35 mouse cellular contexts compared by ENCODE assay signal in genomic region chr9:22761487-22761886, GRCm38 (mm10).
"Had no signal": no experiment of that assay in that cellular context is flagged by ENCODE, and none has a peak within 500 bp of the region (broad histone marks: within the 10 kb centered on the region; RNA-seq: fewer than 3 reads in every experiment).

No protein-coding gene starts in this region.

- ATAC-seq: hindbrain, embryonic 16.5 days; hindbrain, postnatal 0 days; inflammation-experienced regulatory T-cells, adult 6 months; intestine, embryonic 15.5 days; intestine, embryonic 16.5 days; intestine, postnatal 0 days had no signal

- H3K4me1 ChIP-seq: heart, embryonic 10.5 days; heart, embryonic 12.5 days; heart, embryonic 13.5 days; heart, embryonic 15.5 days; hindbrain, embryonic 12.5 days; hindbrain, embryonic 13.5 days; hindbrain, embryonic 15.5 days; kidney, embryonic 15.5 days had no signal

- DNase-seq: heart, postnatal 10 days; heart, postnatal 14 days; heart, postnatal 36 days; heart, postnatal 4 days; kidney, adult 11 months; kidney, adult 18-20 months; kidney, adult 2 months; kidney, adult 8-10 months; kidney, adult 9 months; kidney, postnatal 10 days; kidney, postnatal 14 days; kidney, postnatal 25 days; kidney, postnatal 36 days; kidney, postnatal 4 days; layer of hippocampus, adult 9-11 months; layer of hippocampus, postnatal 36 days had no signal

- H3K36me3 ChIP-seq: heart, embryonic 10.5 days; heart, embryonic 12.5 days; heart, embryonic 13.5 days; heart, embryonic 15.5 days; hindbrain, embryonic 10.5 days; hindbrain, embryonic 12.5 days; hindbrain, embryonic 13.5 days; hindbrain, embryonic 15.5 days; intestine, embryonic 15.5 days; kidney, embryonic 15.5 days had no signal

- H3K27me3 ChIP-seq: heart, embryonic 12.5 days; heart, embryonic 13.5 days; heart, embryonic 15.5 days; hindbrain, embryonic 12.5 days; hindbrain, embryonic 13.5 days; hindbrain, embryonic 15.5 days; intestine, embryonic 15.5 days; kidney, embryonic 15.5 days had no signal

- H3K27ac ChIP-seq: heart, embryonic 10.5 days; heart, embryonic 13.5 days; heart, embryonic 15.5 days; hindbrain, embryonic 10.5 days; hindbrain, embryonic 12.5 days; hindbrain, embryonic 13.5 days; hindbrain, embryonic 14.5 days; hindbrain, embryonic 15.5 days; hindbrain, postnatal 0 days; intestine, embryonic 15.5 days; kidney, embryonic 15.5 days; kidney, postnatal 0 days; layer of hippocampus, adult 2 months had no signal

- H3K9me3 ChIP-seq: heart, embryonic 10.5 days; heart, embryonic 12.5 days; heart, embryonic 13.5 days; heart, embryonic 15.5 days; hindbrain, embryonic 10.5 days; hindbrain, embryonic 12.5 days; hindbrain, embryonic 13.5 days; hindbrain, embryonic 15.5 days; intestine, embryonic 15.5 days; kidney, embryonic 15.5 days had no signal

- H3K9ac ChIP-seq: heart, embryonic 12.5 days; heart, embryonic 13.5 days; heart, embryonic 15.5 days; hindbrain, embryonic 12.5 days; hindbrain, embryonic 13.5 days; hindbrain, embryonic 14.5 days; hindbrain, embryonic 15.5 days; intestine, embryonic 15.5 days; kidney, embryonic 15.5 days had no signal

- H3K4me3 ChIP-seq: heart, embryonic 10.5 days; heart, embryonic 12.5 days; heart, embryonic 13.5 days; heart, embryonic 15.5 days; hindbrain, embryonic 10.5 days; hindbrain, embryonic 12.5 days; hindbrain, embryonic 13.5 days; hindbrain, embryonic 15.5 days; intestine, embryonic 15.5 days; kidney, embryonic 15.5 days; layer of hippocampus, adult 2 months had no signal

- H3K4me2 ChIP-seq: heart, embryonic 11.5 days; heart, embryonic 12.5 days; heart, embryonic 13.5 days; heart, embryonic 15.5 days; hindbrain, embryonic 12.5 days; hindbrain, embryonic 13.5 days; hindbrain, embryonic 14.5 days; hindbrain, embryonic 15.5 days; intestine, embryonic 15.5 days; kidney, embryonic 15.5 days had no signal
